Mouse (Mus musculus): ENCODE results near the gene Tnni3.
A peak's percentile ranks its signal among the peaks of the same experiment; 100 is the strongest.

- peak; percentile 76 for TF ChIP-seq GATA1 (IDR thresholded peaks at IDR 0.05; ENCODE audit: low read depth, low read length)
- TF ChIP-seq POLR2A (IDR thresholded peaks at IDR 0.05; ENCODE audit: control insufficient read depth in 1 of 2, insufficient read depth in 1 of 2, low read depth in 1 of 2, low read length in 2 of 2, poor library complexity in 1 of 2) = no peak; a peak in 1 of 4 replicates
- peak; percentile 72 to 84 for TF ChIP-seq EP300 (IDR thresholded peaks at IDR 0.05; ENCODE audit: low read depth in 1 of 2, low read length in 2 of 2)
- no peak for TF ChIP-seq USF1 (IDR thresholded peaks at IDR 0.05; ENCODE audit: low read depth, low read length)
- no peak for TF ChIP-seq CTCF (IDR thresholded peaks at IDR 0.05 in 2 of 3, conservative IDR thresholded peaks at IDR 0.05 in 1 of 3; ENCODE audit: control insufficient read depth in 1 of 3, insufficient read depth in 1 of 3, low read depth in 2 of 3, low read length in 3 of 3, poor library complexity in 1 of 3, severe bottlenecking in 1 of 3)
- no peak; the same call in 1 of the 2 replicates for TF ChIP-seq TBP (IDR thresholded peaks at IDR 0.05; ENCODE audit: low read depth, low read length)
- peak; percentile 60; the same call in 1 of the 2 replicates for TF ChIP-seq RCOR1 (IDR thresholded peaks at IDR 0.05; ENCODE audit: low read depth, low read length)
- TF ChIP-seq HCFC1 (IDR thresholded peaks at IDR 0.05; ENCODE audit: low read depth, low read length) = no peak
- TF ChIP-seq MAFK (IDR thresholded peaks at IDR 0.05; ENCODE audit: borderline replicate concordance, low read depth, low read length) = no peak; the same call in 1 of the 2 replicates
Observed at GRCm38 (mm10) chr7:4508739-4509116, 15.3 kb downstream of the Tnni3 start.

Data from MEL (cell line).